Mouse (Mus musculus) megakaryocyte, embryonic 14.5 days (primary cell): ENCODE results near the gene Smurf1. TPM values are rescaled to one million over a fixed set of nuclear protein-coding genes. Genes with fewer than 3 reads are reported as not detected.

ENCODE experiments used
- H3K27me3 ChIP-seq: replicated peaks from 2 replicates; pipeline ENCODE3; 2012; ENCODE audit warnings: inconsistent platforms
- H3K36me3 ChIP-seq: replicated peaks from 2 replicates; pipeline ENCODE3; 2012; ENCODE audit warnings: low read length, inconsistent platforms, mixed read lengths
- H3K4me1 ChIP-seq: 2 replicates; pipeline ENCODE4 v1.6.1; 2012; ENCODE audit warnings: inconsistent platforms
- H3K4me3 ChIP-seq: replicated peaks from 2 replicates; pipeline ENCODE3; 2012; ENCODE audit warnings: moderate library complexity, mild to moderate bottlenecking, inconsistent platforms
- H3K9me3 ChIP-seq: 2 replicates; pipeline ENCODE4 v1.6.1; 2012; ENCODE audit warnings: inconsistent platforms
- FLI1 ChIP-seq: IDR thresholded peaks from 2 replicates; pipeline ENCODE4 v1.6.1; 2012; ENCODE audit warnings: low read length, inconsistent platforms, mixed read lengths
- GATA1 ChIP-seq: IDR thresholded peaks from 3 replicates; pipeline ENCODE4 v1.6.1; 2012; ENCODE audit warnings: mixed read lengths, low read length, inconsistent platforms, borderline replicate concordance
- polyA plus RNA-seq: library from polyadenylated mRNA; stranded (reverse); fragments of >175 nt; gene quantifications from 2 replicates; pipeline ENCODE4 v1.2.3, GENCODE M21; 2012; ENCODE audit warnings: low replicate concordance; ENCODE audit not compliant: insufficient read depth

Gene Smurf1
- polyA plus RNA-seq, 1 experiment, result 3.2 TPM

DNA sequence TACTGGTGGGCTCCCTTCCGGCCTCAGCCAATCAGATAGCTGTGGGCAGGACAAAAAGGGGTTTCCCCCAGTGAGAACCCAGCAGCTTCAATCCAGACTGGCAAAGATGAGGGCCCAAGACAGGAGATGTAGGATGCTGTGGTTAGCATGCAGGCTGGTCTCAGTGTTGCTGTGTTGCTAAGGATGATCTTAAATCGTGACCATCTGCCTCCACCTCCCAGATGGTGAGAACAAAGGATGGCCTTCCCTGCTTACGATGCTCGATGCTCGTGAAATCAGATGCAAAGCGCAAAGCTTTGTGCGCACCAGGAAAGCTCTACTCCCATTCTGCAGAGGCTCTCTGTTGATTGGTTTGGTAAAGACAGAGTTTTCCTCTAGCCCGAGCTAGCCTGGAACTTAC lies 104.7 kb downstream of the Smurf1 start:
- Histone ChIP-seq H3K27me3 (no peaks in the 10 kb centered on the region), H3K4me3 (peak overlapping the region; percentile 33), H3K9me3 (peaks cover 6% of the 10 kb centered on the region), H3K4me1 (peaks cover 8% of the 10 kb centered on the region), H3K36me3 (peaks cover 55% of the 10 kb centered on the region)
- TF ChIP-seq GATA1 (no peak), FLI1 (no peak)

DNA sequence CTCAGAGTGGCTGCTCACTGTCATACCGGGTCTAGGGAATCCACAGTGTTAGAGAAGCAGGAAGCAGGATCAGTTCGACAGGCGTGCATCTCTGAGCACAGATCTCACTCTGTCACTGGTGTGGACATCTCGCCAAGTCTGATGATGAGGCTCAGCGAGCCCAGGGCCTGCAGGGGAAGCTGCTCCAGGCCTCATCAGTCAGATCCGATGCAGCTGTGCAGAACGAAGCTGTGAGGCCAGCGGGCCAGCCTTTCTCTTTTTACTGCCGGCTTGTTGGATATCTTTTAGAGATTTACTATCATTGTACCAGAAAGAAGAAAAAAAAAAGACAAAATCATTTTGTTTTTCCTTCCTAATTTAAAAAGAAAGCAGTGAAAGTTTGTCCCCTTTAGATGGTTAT lies 106.4 kb downstream of the Smurf1 start:
- Histone ChIP-seq H3K36me3 (peaks cover 71% of the 10 kb centered on the region), H3K4me1 (peaks cover 9% of the 10 kb centered on the region; the same call in 1 of the 2 replicates), H3K4me3 (no peak overlapping the region), H3K27me3 (no peaks in the 10 kb centered on the region), H3K9me3 (peaks cover 6% of the 10 kb centered on the region)
- TF ChIP-seq FLI1 (no peak), GATA1 (no peak)

DNA sequence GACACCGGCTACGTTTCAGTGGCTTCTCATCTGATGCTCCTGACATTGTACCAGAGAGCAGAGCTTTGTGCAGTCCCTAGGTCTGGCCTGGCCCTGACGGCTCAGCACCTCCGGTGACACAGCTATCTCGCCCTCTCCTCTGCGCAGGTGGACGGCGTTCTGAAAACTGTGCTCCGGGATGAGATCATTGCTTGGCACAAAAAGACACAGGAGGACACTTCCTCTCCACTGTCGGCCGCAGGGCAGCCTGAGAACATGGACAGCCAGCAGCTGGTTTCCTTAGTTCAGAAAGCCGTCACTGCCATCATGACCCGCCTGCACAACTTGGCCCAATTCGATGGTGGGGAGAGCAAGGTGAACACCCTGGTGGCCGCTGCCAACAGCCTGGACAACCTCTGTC lies 107.1 kb downstream of the Smurf1 start:
- Histone ChIP-seq H3K36me3 (peaks cover 78% of the 10 kb centered on the region), H3K4me1 (peaks cover 9% of the 10 kb centered on the region; the same call in 1 of the 2 replicates), H3K27me3 (no peaks in the 10 kb centered on the region), H3K4me3 (no peak overlapping the region), H3K9me3 (peaks cover 6% of the 10 kb centered on the region)
- no peak for TF ChIP-seq GATA1
- no peak for TF ChIP-seq FLI1

DNA sequence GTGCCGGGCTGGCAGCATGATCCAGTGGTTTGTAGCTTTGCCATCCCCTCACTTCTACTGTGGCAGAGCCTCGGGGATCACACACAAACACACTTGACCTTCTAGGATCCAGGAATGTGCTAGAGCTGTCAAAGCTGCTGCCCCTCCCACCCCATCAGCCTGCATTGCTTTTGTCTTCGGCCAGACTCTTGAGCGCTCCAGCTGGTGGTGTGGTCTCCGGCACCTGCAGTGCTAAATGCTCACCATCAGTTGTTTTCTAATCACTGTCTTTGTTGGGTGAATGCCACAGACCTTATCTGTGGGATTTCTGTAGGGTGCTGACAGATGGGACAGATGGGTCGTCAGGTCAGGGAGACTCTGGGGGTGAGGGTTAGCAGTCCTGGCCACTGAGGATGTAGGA lies 109.7 kb downstream of the Smurf1 start:
- Histone ChIP-seq H3K36me3 (peaks cover 100% of the 10 kb centered on the region), H3K4me3 (no peak overlapping the region), H3K4me1 (peaks cover 8% of the 10 kb centered on the region; the same call in 1 of the 2 replicates), H3K9me3 (peaks cover 5% of the 10 kb centered on the region), H3K27me3 (no peaks in the 10 kb centered on the region)
- TF ChIP-seq FLI1 (no peak), GATA1 (no peak)

DNA sequence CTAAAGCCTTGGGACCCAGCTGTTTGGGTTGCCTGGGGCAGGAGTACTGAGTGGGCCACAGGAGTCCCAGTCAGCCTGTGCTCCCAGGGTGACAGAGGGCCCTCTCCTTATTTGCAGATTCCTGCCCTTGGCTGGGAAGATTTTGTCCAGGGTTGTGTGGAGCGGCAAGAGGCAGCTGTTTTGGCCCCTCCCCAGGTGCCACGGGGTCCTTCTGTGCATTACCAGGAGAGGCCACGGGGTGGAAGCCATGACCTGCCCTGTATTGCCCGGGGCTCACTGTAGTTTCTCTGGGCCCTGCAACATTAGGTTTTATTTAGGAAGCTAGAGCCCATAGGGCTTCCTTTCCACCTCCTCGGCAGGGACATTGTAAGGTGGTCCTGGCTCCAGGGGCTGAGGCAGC lies 111.7 kb downstream of the Smurf1 start:
- Histone ChIP-seq H3K36me3 (peaks cover 99% of the 10 kb centered on the region), H3K4me3 (no peak overlapping the region), H3K9me3 (no peaks in the 10 kb centered on the region), H3K27me3 (no peaks in the 10 kb centered on the region), H3K4me1 (0 out of 2 replicates have a peak, but pooled peaks cover 3% of the 10 kb centered on the region)
- TF ChIP-seq FLI1, result no peak
- no peak for TF ChIP-seq GATA1

DNA sequence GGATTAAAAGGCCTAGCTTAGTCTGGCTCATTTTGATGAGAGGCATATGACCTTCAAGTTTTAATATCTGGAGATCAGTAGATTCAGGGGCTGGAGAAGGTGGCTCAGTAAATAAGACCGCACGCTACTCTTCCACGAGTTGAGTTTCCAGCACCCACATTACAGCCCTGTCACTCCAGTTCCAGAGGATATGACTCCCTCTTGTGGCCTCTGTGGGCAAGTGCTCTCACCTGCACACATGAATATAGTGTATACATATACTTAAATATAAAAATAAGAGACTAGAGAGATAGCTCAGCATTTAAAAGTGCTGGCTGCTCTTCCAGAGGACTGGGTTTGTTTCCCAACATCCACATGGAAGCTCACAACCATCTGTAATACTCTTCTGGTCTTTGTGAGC lies 113.8 kb downstream of the Smurf1 start:
- peaks cover 99% of the 10 kb centered on the region for H3K36me3 ChIP-seq
- no peak for TF ChIP-seq FLI1
- no peak for TF ChIP-seq GATA1

GRCm38 (mm10) chr5:144849932-144850331 lies 115.7 kb downstream of the Smurf1 start:
- H3K4me1 ChIP-seq, result no peaks in the 10 kb centered on the region
- no peak for TF ChIP-seq GATA1
- no peak for TF ChIP-seq FLI1
- peaks cover 98% of the 10 kb centered on the region for H3K36me3 ChIP-seq
- no peak overlapping the region for H3K4me3 ChIP-seq
- no peaks in the 10 kb centered on the region for H3K9me3 ChIP-seq
- no peaks in the 10 kb centered on the region for H3K27me3 ChIP-seq

More for the DNA sequence above, 113.8 kb downstream of the Smurf1 start:
- Histone ChIP-seq H3K4me3 (no peak overlapping the region), H3K27me3 (no peaks in the 10 kb centered on the region), H3K9me3 (no peaks in the 10 kb centered on the region), H3K4me1 (0 out of 2 replicates have a peak, but pooled peaks cover 3% of the 10 kb centered on the region)

DNA sequence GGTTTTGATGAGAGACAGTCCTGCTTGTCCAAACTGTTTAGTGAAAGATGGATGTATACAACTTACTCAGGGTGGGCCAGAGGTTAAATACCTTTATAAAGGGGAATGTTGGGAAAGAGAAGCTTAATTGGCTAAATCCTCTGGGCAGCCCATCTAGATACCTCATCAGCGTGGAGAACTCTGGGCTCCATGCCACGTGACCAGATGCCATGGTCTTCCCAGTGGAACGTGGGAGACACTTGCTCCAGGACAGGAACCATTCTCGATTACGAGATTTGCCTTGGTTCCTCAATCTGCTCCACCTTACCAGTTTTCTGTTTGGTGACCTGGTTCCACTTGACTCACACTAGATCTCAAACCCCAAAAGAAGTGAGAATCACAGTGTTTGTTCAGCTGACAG lies 116.9 kb downstream of the Smurf1 start:
- H3K36me3 ChIP-seq, result peaks cover 98% of the 10 kb centered on the region
- TF ChIP-seq FLI1 (no peak), GATA1 (no peak)
- H3K4me3 ChIP-seq, result no peak overlapping the region

GRCm38 (mm10) chr5:144845352-144845751 lies 120.3 kb downstream of the Smurf1 start:
- TF ChIP-seq FLI1 (no peak), GATA1 (no peak)
- H3K36me3 ChIP-seq, result peaks cover 99% of the 10 kb centered on the region
- no peaks in the 10 kb centered on the region for H3K27me3 ChIP-seq
- peaks cover 3% of the 10 kb centered on the region; the same call in 1 of the 2 replicates for H3K4me1 ChIP-seq
- no peaks in the 10 kb centered on the region for H3K9me3 ChIP-seq
- H3K4me3 ChIP-seq, result no peak overlapping the region

More for the DNA sequence above, 116.9 kb downstream of the Smurf1 start:
- no peaks in the 10 kb centered on the region for H3K9me3 ChIP-seq
- no peaks in the 10 kb centered on the region for H3K27me3 ChIP-seq
- no peaks in the 10 kb centered on the region for H3K4me1 ChIP-seq

DNA sequence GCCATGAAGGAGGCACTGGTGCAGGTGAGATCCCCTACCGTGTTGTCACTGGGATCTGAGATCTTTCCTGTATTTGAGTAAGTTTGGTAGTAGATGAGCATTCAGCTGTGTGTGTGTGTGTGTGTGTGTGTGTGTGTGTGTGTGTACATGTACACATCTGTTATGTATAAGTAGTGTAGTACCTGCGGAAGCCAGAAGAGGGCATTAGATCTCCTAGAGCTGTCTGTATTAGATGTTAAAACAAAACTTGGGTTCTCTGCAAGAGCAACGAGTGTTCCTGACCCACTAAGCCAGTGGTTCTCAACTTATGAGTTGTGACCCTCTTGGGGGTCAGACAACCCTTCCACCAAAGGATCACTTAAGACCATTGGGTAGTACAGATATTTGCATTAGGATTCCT lies 129.5 kb downstream of the Smurf1 start:
- no peaks in the 10 kb centered on the region for H3K9me3 ChIP-seq
- H3K36me3 ChIP-seq, result peaks cover 98% of the 10 kb centered on the region
- no peak overlapping the region for H3K4me3 ChIP-seq
- no peak for TF ChIP-seq GATA1
- no peak for TF ChIP-seq FLI1
- no peaks in the 10 kb centered on the region for H3K27me3 ChIP-seq
- peaks cover 11% of the 10 kb centered on the region for H3K4me1 ChIP-seq

- peaks cover 22% of the 10 kb centered on the region for H3K4me1 ChIP-seq
- H3K27me3 ChIP-seq, result no peaks in the 10 kb centered on the region
- H3K9me3 ChIP-seq, result no peaks in the 10 kb centered on the region
- TF ChIP-seq GATA1 (no peak), FLI1 (no peak)
- no peak overlapping the region for H3K4me3 ChIP-seq
- H3K36me3 ChIP-seq, result peaks cover 98% of the 10 kb centered on the region
Measured at GRCm38 (mm10) chr5:144831840-144832469, 133.7 kb downstream of the Smurf1 start.
